Mouse (Mus musculus): Measurements from ENCODE around the gene Tmem9.
A peak's percentile ranks its signal among the peaks of the same experiment; 100 is the strongest.

- TF ChIP-seq POLR2A (IDR thresholded peaks at IDR 0.05; ENCODE audit: insufficient read depth, low read length) (no peak), EP300 (IDR thresholded peaks at IDR 0.05; ENCODE audit: insufficient read depth, low read depth, low read length) (no peak), CTCF (IDR thresholded peaks at IDR 0.05; ENCODE audit: low read depth, low read length) (peak; percentile 58)
These were observed 43.5 kb downstream of the Tmem9 start for GRCm38 (mm10) chr1:136051465-136051864.
